Mouse (Mus musculus): ENCODE data around the gene Drap1.
"Not testable (repeated sequence)": the region's sequence is repeated elsewhere in the genome, so short reads cannot be mapped to it uniquely, and the experiment has no call there.

Gene Drap1

DNA sequence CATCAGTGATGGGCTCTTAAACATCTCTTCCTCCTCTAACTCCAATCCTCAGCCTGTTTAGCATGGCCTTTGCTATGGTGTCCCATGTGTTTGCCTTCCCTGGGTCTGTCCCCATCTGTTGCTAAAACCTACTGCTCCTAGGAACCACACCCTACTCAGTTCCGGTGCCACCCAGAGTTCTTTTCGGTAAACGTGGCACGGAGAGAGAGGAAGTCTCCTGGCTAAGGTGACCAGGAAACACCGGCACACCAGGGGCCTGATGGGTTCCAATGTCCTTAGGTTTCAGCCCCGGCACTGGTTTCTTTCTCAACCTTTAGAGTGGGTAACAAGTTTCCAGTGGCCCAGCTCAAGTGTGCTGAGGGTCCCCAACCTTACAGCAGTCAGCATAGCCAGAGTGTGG, 4.2 kb downstream of the Drap1 start:
- DNase-seq (ENCODE audit: low spot score in 2 of 2), result no peak

DNA sequence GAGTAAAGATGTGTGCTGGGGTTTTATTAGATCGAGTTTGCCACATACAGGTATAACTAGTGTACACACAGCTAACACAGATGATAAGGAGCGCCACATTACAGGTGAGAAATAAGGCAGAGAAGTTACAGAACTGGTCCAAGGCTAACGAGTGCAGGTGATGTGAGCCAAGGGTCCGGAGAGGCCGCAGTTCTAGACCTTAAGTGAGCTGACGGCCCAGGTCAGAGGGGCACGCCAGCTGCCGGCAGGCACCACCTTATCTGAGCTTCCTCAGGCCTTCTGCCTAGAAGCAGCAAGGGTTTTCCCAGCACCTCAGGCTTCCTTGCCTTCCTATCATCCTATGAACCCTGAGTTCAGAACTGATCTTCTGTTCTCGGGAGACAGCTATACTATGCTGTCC, 5.1 kb downstream of the Drap1 start:
- DNase-seq (ENCODE audit: low spot score in 2 of 2), result no peak

DNA sequence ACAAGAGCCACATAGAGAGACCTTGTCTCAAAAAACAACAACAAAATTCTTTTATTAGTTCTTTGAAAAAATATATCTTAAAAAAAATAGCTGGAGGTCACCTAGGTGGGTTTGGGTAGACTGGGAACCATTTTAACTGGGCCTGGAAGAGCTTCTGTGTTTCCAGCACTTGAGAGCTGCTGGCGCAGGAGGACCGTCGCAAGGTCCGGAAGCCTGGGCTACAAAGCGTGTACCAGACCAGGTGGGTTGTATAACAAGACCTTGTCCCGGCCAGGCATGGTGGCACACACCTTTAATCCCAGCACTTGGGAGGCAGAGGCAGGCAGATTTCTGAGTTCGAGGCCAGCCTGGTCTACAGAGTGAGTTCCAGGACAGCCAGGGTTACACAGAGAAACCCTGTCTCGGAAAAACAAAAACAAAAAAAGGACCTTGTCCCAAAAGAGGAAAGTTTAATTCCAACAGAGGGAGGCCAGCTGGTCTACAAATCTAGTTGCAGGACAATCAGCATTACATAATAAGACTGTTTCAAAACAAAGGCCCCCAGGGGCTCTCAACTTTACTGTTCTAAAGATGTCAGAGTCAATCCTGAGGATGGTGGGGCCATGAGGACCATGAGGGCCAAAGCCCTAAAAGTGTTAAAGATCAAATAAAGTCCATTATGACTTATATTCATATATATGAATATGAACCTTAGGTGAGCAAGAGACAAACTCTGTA, 5.9 kb downstream of the Drap1 start:
- DNase-seq (ENCODE audit: low spot score in 2 of 2), result no peak

DNA sequence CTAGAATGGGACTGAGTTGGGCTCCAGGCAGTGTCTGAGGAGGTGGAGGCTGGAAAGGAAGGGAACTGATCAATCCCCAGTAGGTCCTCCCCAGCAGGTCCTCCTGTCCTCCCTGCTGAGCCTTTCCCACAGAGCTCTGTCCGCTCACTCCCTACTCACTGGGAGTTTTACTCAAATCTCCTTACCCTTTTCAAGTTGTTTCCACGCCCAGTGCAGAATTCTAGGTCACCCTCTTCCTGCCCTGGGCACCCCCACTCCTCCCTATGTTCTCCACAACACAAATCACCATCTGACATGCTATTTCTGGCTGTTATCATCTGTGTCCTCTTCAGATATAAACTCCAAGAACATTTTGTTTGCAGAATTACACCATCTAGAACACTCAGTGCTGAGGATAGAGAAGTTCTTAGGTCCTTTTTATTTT, 10.2 kb downstream of the Drap1 start:
- no peak for DNase-seq (ENCODE audit: low spot score in 2 of 2)

DNA sequence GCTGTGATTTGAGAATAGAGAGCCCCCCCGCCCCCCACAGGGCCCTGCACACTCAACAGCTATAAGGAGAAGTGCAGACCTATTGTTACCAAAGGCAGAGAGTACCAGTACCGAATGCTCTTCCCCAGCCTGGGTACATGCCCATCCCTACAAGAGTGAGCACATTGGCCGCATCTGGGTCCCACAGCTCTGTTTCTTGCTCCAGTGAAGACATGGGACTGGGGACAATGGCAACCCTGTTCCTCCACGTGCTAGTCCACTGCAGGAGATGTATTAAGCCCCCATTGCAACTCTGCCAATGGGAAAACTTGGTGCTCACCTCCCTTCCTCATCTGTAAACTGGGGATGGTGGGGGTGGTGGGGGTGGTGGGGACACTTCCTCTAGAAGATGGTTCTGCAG, 10.9 kb downstream of the Drap1 start:
- DNase-seq (ENCODE audit: low spot score in 2 of 2), result no peak

DNA sequence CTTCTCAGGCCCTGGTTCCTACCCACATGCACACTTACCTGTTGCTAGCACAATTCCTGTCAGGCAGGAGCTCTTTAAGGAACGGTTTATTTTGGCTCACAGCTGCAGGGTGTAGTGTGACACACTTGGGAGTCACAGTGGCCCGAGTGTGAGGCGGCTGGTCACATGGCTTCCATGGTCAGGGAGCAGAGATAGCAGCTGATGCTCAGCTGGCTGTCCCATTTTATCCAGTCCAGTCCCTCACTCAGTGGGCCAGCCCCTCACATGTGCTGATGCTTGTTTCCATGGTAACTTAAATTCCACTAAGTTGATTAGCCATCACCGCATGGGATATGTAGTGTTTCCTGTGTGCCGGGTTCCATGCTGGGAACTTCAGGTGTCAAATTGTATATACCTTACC, 12.8 kb downstream of the Drap1 start:
- no peak for DNase-seq (ENCODE audit: low spot score in 2 of 2)

DNA sequence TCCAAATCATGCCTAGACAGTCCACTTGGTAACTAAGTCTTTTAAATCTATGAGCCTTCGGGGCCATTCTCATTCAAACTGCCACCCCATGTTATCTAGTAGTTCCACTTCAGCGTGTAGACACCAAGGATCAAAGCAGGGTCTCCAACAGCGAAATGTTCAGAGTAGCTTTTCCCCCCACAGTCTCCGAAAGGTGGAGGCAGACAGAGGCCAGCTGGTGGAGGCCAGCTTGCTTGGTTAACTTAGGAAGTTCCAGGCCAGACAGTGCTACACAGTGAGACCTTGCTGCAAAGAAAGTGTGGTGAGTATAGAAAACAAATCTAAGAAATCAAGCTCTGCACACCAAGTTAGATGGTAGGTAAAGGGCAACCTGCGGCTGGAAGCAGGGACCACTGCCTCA, 14.1 kb downstream of the Drap1 start:
- DNase-seq (ENCODE audit: low spot score in 2 of 2), result no peak

DNA sequence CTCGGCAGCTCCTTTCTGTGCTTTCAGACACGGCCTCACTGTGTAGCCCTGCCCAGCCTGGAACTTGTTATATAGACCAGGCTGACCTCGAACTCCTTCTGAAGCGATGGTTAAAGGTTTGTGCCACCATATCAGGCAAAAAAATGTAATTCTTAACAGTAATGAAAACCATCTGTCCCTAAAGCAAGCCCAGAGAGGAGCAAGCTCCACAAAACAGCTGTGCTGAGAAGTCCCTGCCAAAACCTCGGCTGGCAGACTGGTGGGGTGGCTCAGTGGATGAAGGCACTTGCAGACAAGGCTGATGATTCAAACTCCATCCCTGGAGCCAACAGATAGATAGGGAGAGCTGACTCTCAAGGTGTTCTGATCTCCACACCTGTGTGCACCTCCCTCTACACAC, 15.7 kb downstream of the Drap1 start:
- no peak for DNase-seq (ENCODE audit: low spot score in 2 of 2)

DNA sequence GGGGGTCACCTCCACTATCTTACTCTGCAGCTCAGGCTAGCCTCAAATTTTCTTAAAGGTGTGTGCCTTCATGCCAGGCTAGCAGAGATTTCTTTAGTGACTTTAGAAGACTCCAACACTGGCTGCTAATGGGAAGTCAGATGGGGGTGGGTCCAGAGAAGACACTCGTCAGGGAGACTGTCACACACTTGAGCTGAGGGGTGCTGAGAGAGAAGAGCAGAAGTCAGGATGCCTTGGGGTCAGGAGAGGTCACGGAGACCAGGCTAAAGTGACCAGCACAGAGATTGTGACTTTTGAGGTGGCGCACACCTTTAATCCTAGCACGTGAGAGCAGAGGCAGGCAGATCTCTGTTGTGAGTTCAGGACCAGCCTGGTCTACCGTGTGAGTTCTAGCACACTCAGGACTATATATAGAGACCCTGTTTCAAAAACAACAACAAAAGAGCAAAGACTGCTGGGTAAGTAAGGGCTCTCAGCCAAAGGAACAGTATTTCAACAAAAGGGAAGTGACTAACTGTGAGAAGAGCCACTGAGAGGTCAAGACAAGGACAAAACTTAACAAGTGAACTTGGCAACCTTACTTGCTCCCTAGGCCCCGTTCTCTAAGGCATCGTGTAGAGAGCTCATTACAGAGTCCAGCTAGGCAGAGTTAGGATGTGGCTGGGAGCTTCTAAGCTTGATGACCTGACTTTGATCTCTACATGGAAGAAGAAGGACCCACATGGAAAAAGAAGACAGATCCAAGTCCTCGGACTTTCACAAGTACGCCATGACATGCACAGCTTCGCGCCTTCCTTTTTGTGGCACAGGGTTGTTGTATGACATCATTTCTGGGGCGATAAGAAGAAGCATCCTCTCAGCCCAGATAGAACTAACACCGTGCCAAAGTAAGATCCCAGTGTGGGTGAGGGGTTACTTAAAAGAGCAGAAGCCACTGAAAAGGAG, 16.4 kb downstream of the Drap1 start:
- DNase-seq (ENCODE audit: low spot score in 2 of 2), result no peak

DNA sequence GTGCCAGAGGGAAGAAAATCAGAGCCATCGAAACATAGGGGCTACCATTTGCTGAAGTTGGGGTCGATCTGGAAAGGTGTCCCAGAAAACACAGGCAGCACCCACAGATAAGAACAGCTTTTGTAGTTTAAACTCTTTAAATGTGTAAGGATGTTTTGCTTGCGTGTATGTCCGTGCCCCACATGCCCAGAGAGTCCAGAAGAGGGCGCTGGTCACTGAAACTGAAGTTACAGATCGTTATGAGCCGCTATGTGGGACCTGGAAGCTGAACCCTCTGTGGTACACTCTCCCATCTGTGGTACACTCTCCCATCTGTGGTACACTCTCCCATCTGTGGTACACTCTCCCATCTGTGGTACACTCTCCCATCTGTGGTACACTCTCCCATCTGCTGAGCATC, 17.6 kb downstream of the Drap1 start:
- peak; percentile 75 to 85 for DNase-seq (ENCODE audit: low spot score in 2 of 2)

DNA sequence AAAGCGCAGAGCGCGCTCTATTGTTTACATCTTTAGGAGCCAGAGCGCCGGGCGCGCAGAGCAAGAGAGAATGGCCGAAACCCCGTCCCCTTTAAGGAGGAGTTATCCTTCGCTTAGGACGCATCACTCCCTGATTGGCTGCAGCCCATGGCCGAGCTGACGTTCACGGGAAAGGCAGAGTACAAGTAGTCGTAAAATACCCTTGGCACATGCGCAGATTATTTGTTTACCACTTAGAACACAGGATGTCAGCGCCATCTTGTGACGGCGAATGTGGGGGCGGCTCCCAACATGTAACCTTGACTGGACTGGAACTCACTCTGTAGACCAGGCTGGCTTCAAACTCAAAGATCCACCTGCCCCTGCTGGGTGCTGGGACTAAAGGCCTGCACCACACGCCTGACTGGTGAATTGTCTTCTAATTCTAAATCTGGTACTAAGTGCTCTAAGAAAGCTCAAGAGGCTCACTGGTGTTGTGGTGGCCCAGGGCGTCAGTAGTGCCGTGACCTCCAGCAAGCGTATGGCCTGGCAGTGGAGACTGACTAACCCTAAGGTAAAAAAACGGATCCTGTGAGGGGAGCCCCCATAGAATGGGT, 18.1 kb downstream of the Drap1 start:
- peak in 1 of 2 experiments; percentile 46 for DNase-seq (ENCODE audit: low spot score in 2 of 2)

DNA sequence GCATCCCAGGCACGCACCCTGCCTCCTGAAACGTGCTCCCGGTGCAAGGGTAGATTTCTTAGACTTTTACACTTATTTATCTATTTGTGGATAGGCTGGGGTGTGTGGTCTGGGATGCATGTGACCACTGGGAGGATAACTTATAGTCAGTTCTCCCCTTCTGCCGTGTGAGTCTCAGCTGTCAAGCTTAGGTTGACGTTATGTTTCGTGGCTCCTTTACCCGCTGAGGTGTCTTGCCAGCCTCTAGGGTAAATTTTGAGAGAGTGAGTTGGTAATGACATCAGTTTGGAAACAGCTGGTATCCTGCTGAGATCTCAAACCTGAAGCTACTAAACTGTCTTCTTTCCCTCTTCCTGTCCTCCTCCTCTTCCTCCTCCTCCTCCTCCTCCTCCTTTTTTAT, 18.9 kb downstream of the Drap1 start:
- DNase-seq (ENCODE audit: low spot score in 2 of 2), result no peak

DNA sequence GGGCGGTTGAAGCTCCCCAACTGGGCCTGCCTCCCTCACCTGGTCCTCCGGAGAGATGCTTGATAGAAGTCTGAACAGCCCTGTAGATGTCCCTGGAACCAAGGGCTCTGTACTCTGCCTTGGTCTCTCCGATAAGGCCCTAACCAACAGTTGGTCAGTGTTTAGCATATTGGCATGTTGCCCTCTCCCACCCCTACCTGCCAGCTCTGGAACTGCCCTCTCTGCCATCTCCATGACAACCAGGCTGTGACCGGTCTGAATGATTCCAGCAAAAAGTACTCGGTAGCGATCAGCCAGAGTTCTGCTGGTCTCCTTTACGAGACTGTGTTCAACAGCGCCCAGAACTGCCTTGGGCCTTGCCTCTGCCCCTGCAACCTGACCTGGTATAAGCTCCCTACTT, 22.5 kb downstream of the Drap1 start, which contains the start of gene Tsga10ip:
TSS of gene Tsga10ip (minus strand) at position 234 of the 400 bp plus-strand sequence.
- no peak for DNase-seq (ENCODE audit: low spot score in 2 of 2)

DNA sequence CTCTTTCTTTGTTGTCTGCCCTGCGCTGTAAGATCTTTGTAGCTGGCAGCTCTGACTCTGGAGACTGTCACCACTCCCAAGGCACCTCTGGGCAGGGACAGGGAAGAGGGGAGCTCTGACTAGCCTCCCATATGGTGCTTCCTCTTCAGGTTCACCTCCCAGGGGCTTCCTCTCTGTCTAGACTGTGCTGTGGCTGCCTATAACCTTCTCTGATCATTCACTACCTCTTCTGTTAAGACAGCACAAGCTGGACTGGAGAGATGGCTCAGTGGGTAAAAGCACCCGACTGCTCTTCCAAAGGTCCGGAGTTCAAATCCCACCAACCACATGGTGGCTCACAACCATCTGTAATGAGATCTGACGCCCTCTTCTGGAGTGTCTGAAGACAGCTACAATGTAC, 23.7 kb downstream of the Drap1 start:
- not testable (repeated sequence) for DNase-seq (ENCODE audit: low spot score in 2 of 2)

DNA sequence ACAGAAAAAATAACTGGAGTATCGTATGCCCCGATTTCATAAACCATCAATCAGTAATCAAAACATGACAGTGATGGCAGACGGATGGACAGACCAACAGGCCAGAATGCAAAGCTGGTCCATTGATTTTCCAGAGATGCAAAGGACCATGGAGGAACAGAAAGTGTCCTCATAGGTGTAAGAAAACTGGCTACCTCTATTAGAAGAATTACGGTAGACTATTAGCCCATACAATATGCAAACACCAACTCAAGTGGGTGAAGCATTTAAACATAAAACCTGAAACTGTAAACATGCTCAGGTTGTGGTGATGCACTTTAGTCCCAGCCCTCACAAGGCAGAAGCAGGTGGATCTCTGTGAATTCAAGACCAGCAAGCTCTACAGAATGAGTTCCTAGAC, 29.4 kb downstream of the Drap1 start:
- no peak for DNase-seq (ENCODE audit: low spot score in 2 of 2)

DNA sequence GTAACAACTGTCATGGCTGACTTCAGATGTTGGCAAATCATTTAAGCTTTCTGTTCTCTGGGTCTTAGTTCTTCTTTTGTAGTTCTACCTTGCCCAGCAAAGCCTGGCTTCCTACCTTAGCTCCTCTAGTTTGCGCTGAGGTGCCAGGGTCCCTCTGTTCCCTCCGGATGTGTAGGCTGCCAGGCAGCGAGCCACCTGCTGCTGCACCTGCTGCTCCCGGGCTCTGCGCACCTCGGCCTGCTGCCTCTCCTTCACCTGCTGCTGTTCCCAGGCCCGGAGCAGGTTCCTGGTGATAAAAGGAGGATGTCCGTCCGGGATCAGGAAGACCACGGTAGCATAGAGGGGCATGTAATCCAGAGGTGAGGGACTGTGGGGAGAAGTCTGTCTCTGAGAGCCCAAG, 30.6 kb downstream of the Drap1 start:
- no peak for DNase-seq (ENCODE audit: low spot score in 2 of 2)

DNA sequence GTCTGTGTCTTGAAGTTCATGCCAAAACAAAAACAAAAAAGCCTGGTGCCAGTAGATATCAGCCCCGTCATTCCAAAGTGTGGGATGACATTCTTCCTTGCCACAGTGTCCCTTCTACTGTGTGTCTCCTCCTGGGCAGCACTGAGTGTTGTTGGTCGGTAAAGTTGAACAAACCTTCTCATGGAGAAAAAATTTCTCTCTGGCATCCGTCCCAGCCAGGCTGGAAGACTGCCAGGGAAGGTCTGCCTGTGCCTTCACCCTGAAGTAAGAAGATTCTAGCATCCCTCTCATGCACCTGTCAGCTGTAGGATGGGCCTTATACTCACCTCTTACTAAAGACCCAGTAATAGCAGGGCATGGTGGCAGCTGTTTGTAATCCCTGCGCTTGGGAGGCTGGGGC, 31.9 kb downstream of the Drap1 start:
- no peak for DNase-seq (ENCODE audit: low spot score in 2 of 2)

DNA sequence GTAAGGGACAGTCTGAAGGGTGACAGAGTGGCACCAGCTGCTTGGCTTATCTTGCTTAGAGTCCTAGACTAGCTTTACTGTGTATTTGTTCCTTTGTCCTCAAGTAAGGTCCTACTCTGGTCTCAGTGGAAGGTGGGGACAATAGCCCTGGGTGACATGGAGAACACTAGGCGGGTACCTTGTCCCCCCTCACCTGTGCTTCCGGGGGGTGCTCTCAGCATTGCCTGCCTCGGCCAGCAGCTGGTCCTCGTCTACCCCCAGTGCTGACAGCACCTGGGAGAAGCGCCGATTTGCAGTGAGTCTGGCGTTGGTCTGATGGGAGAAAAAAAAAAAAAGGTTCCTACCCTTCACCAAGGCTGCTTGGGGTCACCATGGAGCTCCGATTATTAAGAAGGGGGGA, 34.4 kb downstream of the Drap1 start:
- DNase-seq (ENCODE audit: low spot score in 2 of 2), result no peak

DNA sequence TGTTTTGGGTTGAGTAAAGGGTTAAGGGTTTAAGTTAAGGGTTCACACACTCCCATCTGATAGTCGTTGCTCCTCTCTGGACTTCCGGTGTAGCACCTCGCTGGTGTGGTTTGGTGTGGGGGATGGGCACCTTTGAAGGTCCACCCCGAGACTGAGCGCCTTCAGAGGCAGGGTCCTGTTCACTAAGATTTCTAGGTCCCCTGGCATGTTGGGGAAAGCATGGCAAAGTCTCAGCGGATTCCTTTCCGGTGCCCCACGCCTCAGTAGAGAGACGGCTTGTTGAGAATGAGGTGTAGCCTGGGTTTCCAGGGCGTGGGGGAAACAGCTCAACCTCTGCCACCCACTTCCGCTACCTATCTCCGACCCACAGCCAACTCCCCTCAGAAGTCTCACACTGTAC, 35.1 kb downstream of the Drap1 start:
- peak; percentile 54 to 83 for DNase-seq (ENCODE audit: low spot score in 2 of 2)

DNA sequence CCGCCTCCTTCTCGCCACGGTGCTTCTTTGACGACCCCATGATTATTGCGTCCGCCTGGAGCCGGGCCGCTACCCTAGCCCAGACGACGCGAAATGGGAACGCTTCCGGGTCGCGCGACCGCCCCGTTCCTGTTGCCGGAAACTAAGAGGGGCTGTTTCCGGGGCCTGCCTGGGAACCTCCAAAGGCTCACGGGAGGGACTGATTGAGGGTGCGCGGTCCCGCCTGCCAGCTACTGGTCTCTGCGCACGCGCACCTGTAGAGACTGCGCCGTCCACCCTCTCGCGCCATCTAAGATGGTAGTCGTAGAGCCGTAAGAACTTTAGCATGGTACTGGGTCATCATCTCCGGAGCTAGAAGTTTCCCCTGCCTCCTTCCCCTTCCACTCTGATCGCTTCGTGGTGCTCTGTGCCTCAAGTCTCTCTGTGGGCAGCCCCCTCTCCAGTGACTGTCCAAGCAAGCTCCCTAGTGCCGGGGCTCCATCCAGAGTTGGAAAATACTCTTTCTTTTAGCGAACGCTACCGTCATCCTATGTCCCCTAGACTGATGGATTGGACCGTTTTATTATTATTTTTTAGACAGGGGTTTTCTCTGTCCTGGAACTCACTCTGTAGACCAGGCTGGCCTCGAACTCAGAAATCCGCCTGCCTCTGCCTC, 36.1 kb downstream of the Drap1 start, which contains the start of gene Sart1:
TSS of gene Sart1 (minus strand) at position 116 of the 655 bp plus-strand sequence.
- peak; percentile 93 to 96 for DNase-seq (ENCODE audit: low spot score in 2 of 2)

DNA sequence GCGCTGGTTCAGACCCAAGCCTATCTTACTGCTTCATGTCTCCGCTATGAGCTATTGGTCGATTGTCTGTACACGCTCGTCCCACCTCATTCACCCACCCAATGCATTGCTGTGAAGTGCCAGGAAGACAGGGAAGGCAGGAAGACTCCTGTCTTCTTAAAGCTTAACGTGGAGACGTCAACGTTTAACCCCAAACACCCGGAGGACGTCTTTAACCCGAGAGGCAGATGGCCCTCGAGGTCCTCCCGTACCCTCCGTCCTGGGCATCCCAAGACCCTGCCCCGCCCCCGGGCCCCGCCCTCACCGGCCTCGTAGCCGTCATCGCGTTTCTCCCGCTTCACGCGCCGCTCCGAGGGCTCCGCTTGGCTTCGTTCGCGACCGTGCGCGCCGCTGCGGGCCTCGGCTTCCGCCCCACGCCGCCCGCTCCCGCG, 36.8 kb downstream of the Drap1 start:
- peak in 1 of 2 experiments; percentile 42 for DNase-seq (ENCODE audit: low spot score in 2 of 2)

DNA sequence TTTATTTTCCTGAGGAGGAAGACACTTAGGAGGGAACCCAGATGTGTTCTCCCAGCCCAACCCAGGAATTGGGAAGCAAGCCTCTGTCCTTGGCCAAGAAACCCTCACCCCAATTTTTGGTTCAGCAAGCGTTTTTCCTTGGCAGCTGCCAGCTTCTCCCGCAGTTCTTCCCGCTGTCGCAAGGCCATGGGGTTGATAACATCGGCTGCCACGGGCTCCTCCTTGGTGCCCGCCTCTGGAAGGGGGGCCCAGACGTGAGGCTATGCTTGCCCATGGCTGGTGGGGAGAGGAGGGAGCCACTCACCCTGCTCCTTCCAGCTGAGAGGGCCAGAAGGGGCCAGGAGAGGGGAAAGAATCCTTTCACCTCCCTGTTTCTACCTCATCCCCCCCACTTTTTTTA, 40.1 kb downstream of the Drap1 start:
- DNase-seq (ENCODE audit: low spot score in 2 of 2), result no peak

Measured in spleen, postnatal 4 days (tissue).